Mouse (Mus musculus) bone marrow macrophage, adult 2 months (primary cell): ENCODE results near the gene Krtcap2.

Experiments
- CTCF ChIP-seq: IDR thresholded peaks from 2 replicates; pipeline ENCODE4 v1.5.1; 2012; ENCODE audit warnings: low read depth, mild to moderate bottlenecking, low read length, moderate library complexity
- POLR2A ChIP-seq: IDR thresholded peaks from 2 replicates; pipeline ENCODE4 v1.6.1; 2012; ENCODE audit warnings: mild to moderate bottlenecking, low read depth, low read length, borderline replicate concordance

DNA sequence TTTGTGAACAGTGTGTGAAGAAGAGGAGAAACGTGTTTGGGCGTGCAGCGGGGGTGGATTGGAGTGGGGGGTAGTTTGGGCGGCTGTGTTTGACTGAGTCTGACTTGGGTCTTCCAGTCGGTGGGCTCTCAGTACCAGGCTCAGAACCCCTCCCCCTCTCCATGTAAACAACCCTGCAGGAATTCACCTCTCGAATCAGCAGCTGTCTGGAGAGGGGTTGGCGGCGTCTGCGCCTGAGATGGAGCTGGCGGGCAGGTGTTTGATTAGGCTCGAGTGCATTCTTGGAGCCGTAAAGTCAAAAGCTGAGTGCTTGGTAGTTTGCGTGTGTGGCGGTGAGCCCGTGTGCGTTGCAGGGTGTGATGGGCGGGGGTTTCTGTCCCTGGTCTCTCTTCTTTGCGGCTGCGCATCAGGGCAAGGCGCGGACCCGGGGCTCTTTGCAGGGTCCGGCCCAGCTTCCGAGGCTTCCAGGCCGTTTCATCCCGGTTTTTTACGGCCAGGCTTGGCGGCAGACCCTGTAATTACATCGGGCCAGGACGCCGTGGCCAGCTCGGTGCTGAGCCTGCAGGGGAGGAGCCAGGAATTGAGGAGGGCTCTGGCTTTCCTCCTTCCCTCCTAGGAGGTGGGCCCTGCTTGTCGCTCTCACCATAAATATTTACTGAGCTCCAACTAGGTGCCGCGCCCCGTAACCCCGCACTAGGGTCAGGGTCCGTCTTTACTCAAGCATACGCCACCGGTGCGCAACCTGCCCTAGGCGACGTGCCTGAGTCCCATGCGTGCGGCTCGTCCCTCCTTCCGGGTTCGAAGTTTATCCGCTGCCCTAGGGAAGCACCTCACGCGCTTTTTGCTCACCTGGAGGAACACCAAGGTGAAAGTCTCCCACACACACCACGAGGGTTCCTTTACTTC, 35.1 kb downstream of the Krtcap2 start, which contains the start of gene Efna1:
- TF ChIP-seq CTCF: no peak
- TF ChIP-seq POLR2A: no peak
